Mouse (Mus musculus) lung, adult 18-20 months (tissue): Measurements from ENCODE around the gene Cd3d.
A peak's percentile ranks its signal among the peaks of the same experiment; 100 is the strongest.
"Not testable (repeated sequence)": the region's sequence is repeated elsewhere in the genome, so short reads cannot be mapped to it uniquely, and the experiment has no call there.

Source experiments
- DNase-seq, 2 experiments: peaks; one replicate each; pipeline ENCODE4 v3.0.0; 2022; ENCODE audit warnings: mixed read lengths in 2 of 2

Cd3d gene

GRCm38 (mm10) chr9:44981676-44982075, at the start of gene Cd3d:
Cd3d (plus strand) TSS chr9:44981786.
- DNase-seq, result no peak

GRCm38 (mm10) chr9:44941756-44942155, 39.8 kb upstream of the Cd3d start:
- no peak for DNase-seq

- DNase-seq, result no peak
Observed at GRCm38 (mm10) chr9:44942421-44942820, 39.2 kb upstream of the Cd3d start.

GRCm38 (mm10) chr9:44946185-44946695, 35.3 kb upstream of the Cd3d start:
- peak; percentile 15 to 19 for DNase-seq

GRCm38 (mm10) chr9:44947836-44948235, 33.8 kb upstream of the Cd3d start:
- DNase-seq, result no peak

- no peak for DNase-seq
Observed at GRCm38 (mm10) chr9:44954432-44954831, 27.2 kb upstream of the Cd3d start.

- DNase-seq, result peak; percentile 98 to 99
Observed at GRCm38 (mm10) chr9:44965126-44965832, 16.3 kb upstream of the Cd3d start, which contains the start of gene Ube4a. Ube4a (minus strand) TSS chr9:44965600.

- no peak for DNase-seq
Observed at GRCm38 (mm10) chr9:44965833-44966466, 15.6 kb upstream of the Cd3d start.

- DNase-seq, result peak; percentile 84 to 88
Observed at GRCm38 (mm10) chr9:44966815-44967242, 14.8 kb upstream of the Cd3d start.

- DNase-seq, result not testable (repeated sequence)
Observed at GRCm38 (mm10) chr9:44967763-44968162, 13.8 kb upstream of the Cd3d start.

- DNase-seq, result no peak
Observed at GRCm38 (mm10) chr9:44969450-44969849, 12.1 kb upstream of the Cd3d start.

- no peak for DNase-seq
Observed at GRCm38 (mm10) chr9:44977813-44978212, 3.8 kb upstream of the Cd3d start.

GRCm38 (mm10) chr9:44979806-44980205, 1.8 kb upstream of the Cd3d start:
- DNase-seq, result no peak

- no peak for DNase-seq
Observed at GRCm38 (mm10) chr9:44980242-44980641, 1.3 kb upstream of the Cd3d start, which contains the start of gene Cd3g. Cd3g (minus strand) TSS chr9:44980431.

- no peak for DNase-seq
Observed at GRCm38 (mm10) chr9:44981104-44981503, 482 bp upstream of the Cd3d start.

GRCm38 (mm10) chr9:44982081-44982480, 495 bp downstream of the Cd3d start:
- DNase-seq, result no peak

- DNase-seq, result no peak
Observed at GRCm38 (mm10) chr9:44982531-44982930, 945 bp downstream of the Cd3d start.

- no peak for DNase-seq
Observed at GRCm38 (mm10) chr9:44983001-44983400, 1.4 kb downstream of the Cd3d start.

- DNase-seq, result no peak
Observed at GRCm38 (mm10) chr9:44985721-44986161, 4.2 kb downstream of the Cd3d start.

- peak; percentile 50 to 59 for DNase-seq
Observed at GRCm38 (mm10) chr9:44986242-44986781, 4.7 kb downstream of the Cd3d start.

GRCm38 (mm10) chr9:44986976-44987375, 5.4 kb downstream of the Cd3d start:
- no peak for DNase-seq

- no peak for DNase-seq
Observed at GRCm38 (mm10) chr9:44991821-44992220, 10.2 kb downstream of the Cd3d start.

- no peak for DNase-seq
Observed at GRCm38 (mm10) chr9:44992271-44992670, 10.7 kb downstream of the Cd3d start.

GRCm38 (mm10) chr9:44993268-44993667, 11.7 kb downstream of the Cd3d start:
- DNase-seq, result no peak
